Mouse (Mus musculus) heart, embryonic 14.5 days (tissue): ENCODE measurements around the gene Ganab. TPM values are rescaled to one million over a fixed set of nuclear protein-coding genes. Genes with fewer than 3 reads are reported as not detected.

Source experiments
- ATAC-seq: fragments of 200-750 bp; cut with Nextera tagmentation; 2 replicates; pipeline ENCODE4 v1.8.0; 2017; ENCODE audit warnings: low read depth, moderate TSS enrichment; ENCODE audit not compliant: insufficient number of reproducible peaks, insufficient read depth, low FRiP score
- H3K27ac ChIP-seq, 2 experiments: fragments of 200-500 bp in 1 of 2; fragments of 300-500 bp in 1 of 2; sonication (generic) in 1 of 2; replicated peaks in 1 of 2; 2 replicates each; pipeline ENCODE4 v1.5.1; 2012 to 2014; ENCODE audit warnings: low read depth in 2 of 2, low read length in 2 of 2, control low read depth in 1 of 2, mild to moderate bottlenecking in 1 of 2, mixed read lengths in 1 of 2; ENCODE audit not compliant: control insufficient read depth in 1 of 2, insufficient read depth in 1 of 2
- H3K27me3 ChIP-seq: fragments of 300-500 bp; sonication (generic); 2 replicates; pipeline ENCODE4 v1.6.1; 2014; ENCODE audit warnings: mild to moderate bottlenecking, low read length, control low read depth; ENCODE audit not compliant: control insufficient read depth, insufficient read depth
- H3K36me3 ChIP-seq: fragments of 300-500 bp; sonication (generic); 2 replicates; pipeline ENCODE4 v1.6.1; 2014; ENCODE audit warnings: mild to moderate bottlenecking, control low read depth, low read length, mixed read lengths; ENCODE audit not compliant: control insufficient read depth, insufficient read depth
- H3K4me1 ChIP-seq, 2 experiments: fragments of 200-500 bp in 1 of 2; fragments of 300-500 bp in 1 of 2; sonication (generic) in 1 of 2; 2 replicates each; pipeline ENCODE4 v1.6.1; 2012 to 2014; ENCODE audit warnings: low read length in 2 of 2, control low read depth in 1 of 2, mixed read lengths in 1 of 2; ENCODE audit not compliant: control insufficient read depth in 2 of 2, insufficient read depth in 2 of 2
- H3K4me2 ChIP-seq: fragments of 300-500 bp; sonication (generic); 2 replicates; pipeline ENCODE4 v1.6.1; 2014; ENCODE audit warnings: mild to moderate bottlenecking, low read length
- H3K4me3 ChIP-seq, 2 experiments: fragments of 200-500 bp in 1 of 2; fragments of 300-500 bp in 1 of 2; sonication (generic) in 1 of 2; 2 replicates each; pipeline ENCODE4 v1.5.1; 2012 to 2014; ENCODE audit warnings: low read length in 2 of 2, mild to moderate bottlenecking in 2 of 2, control low read depth in 1 of 2, low read depth in 1 of 2, moderate library complexity in 1 of 2; ENCODE audit not compliant: control insufficient read depth in 1 of 2, insufficient read depth in 1 of 2
- H3K9ac ChIP-seq: fragments of 300-500 bp; sonication (generic); 2 replicates; pipeline ENCODE4 v1.6.1; 2014; ENCODE audit warnings: mild to moderate bottlenecking, low read length
- H3K9me3 ChIP-seq: fragments of 300-500 bp; sonication (generic); 2 replicates; pipeline ENCODE4 v1.6.1; 2016; ENCODE audit warnings: low read length, control low read depth; ENCODE audit not compliant: control insufficient read depth
- WGBS: fragments of 180-500 bp; shearing (Covaris S2); extraction: QIAGEN DNeasy Blood & Tissue Kit; methylation state at CpG from one replicate; pipeline ENCODE4 v1.1.7; 2014; 5-methylcytosine and 5-hydroxymethylcytosine counted together
- polyA plus RNA-seq: library from polyadenylated mRNA; unstranded; fragments of >200 nt; fragmentation: Nextera tagmentation; extraction: Ambion mirVana; gene quantifications from 2 replicates; pipeline ENCODE4 v1.2.1, GENCODE M21; 2014

Gene Ganab
- polyA plus RNA-seq, 1 experiment from 2014 or later = 54.6 TPM

DNA sequence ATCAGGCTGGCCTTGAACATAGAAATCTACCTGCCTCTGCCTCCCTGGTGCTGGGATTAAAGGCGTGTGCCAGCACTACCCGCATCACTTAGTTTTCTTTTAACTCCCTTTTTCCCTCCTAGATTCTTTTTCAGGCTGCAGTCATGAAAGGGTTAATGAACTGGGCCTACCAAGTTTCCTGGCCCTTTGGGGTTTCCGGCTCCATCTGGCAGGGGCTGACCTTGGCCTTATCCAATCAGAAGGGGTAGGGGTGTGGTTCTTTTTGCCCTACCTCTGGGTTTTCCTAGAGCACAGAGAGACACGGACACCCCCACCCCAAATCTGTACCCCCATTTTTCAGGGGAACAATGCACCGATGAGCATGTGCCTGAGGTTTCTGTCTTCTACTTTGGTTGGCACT lies 46.9 kb downstream of the Ganab start:
- Histone ChIP-seq H3K9ac (peak overlapping the region; percentile 45; the same call in 1 of the 2 replicates), H3K9me3 (no peaks in the 10 kb centered on the region), H3K4me1 (peaks cover 12 to 37% of the 10 kb centered on the region in 2 experiments), H3K4me3 (peak overlapping the region; percentile 22 to 27), H3K4me2 (peak overlapping the region; percentile 79), H3K27me3 (no peaks in the 10 kb centered on the region), H3K27ac (peak overlapping the region; percentile 25 to 43; a peak in 2 of 4 replicates), H3K36me3 (peaks cover 63% of the 10 kb centered on the region)
- ATAC-seq = no peak
- WGBS = 31% methylated on average over 5 of the region's 5 CpGs

DNA sequence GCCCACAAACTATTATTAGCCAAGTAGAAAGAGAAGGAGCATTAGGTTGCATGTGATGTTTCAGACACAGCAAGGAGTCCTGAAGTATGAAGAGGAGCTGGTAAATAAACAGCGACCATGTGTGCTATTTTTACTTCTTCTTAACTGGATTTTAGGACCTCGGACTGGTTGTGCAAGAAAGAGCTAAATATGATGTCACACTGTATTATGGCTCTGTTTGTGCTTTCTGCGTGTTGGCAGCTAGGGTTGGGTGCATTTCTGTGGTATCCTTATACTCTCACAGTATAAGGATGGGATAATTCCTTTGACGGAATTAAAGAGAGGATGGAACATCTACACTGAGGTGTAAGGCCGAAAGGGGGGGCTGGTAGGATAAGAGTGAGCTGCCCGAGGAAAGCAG lies 47.4 kb downstream of the Ganab start:
- peaks cover 66% of the 10 kb centered on the region for H3K36me3 ChIP-seq
- no peak for ATAC-seq
- peak overlapping the region; percentile 79 for H3K4me2 ChIP-seq
- peaks cover 12 to 37% of the 10 kb centered on the region in 2 experiments for H3K4me1 ChIP-seq
- 70% methylated on average over 6 of the region's 6 CpGs for WGBS
- H3K9ac ChIP-seq = 0 out of 2 replicates have a peak overlapping the region, but pooled peaks have one; percentile 45
- H3K4me3 ChIP-seq = peak overlapping the region in 1 of 2 experiments; percentile 22; a peak in 2 of 4 replicates
- H3K27ac ChIP-seq = peak overlapping the region; percentile 25 to 43; a peak in 2 of 4 replicates
- H3K9me3 ChIP-seq = no peaks in the 10 kb centered on the region
- no peaks in the 10 kb centered on the region for H3K27me3 ChIP-seq

DNA sequence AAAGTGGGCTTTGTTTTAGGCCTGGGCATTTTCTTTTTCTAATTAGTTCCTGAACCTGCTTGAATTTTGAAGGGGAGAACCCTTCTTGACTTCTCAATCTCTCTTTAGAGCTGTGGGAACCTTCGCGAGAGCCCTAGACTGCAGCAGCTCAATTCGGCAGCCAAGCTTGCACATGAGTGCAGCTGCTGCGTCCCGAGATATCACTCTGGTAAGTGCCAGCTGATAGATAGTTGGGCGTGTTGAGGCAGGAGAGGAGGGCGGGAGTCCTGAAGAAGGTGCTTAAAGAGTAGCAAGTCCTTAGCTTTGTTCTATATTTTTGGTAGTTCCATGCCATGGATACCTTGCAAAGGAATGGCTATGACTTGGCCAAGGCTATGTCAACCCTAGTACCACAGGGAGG lies 49.1 kb downstream of the Ganab start:
- Histone ChIP-seq H3K4me3 (no peak overlapping the region), H3K9ac (no peak overlapping the region), H3K27me3 (no peaks in the 10 kb centered on the region), H3K4me2 (no peak overlapping the region), H3K36me3 (peaks cover 83% of the 10 kb centered on the region), H3K27ac (no peak overlapping the region), H3K4me1 (peaks cover 7 to 27% of the 10 kb centered on the region in 2 experiments), H3K9me3 (no peaks in the 10 kb centered on the region)
- 81% methylated on average over 7 of the region's 7 CpGs for WGBS
- no peak for ATAC-seq

DNA sequence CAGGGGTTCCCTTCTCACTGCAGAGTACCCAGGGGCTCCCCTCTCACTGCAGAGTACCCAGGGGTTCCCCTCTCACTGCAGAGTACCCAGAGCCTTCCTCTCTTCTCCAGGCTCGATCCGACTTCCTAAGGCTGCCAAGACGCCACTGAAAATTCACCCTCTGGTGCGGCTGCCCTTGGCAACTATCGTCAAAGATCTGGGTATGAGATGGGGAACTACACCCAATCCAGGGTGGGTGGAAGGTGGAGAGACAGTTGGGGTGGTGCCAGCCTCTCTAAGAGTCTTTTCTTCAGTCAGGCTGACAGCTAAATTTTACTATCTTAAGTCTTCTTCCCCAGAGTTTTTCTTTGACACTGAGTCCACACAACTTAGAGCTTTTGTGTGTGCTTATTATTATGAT lies 52.3 kb downstream of the Ganab start:
- Histone ChIP-seq H3K27me3 (no peaks in the 10 kb centered on the region), H3K4me2 (no peak overlapping the region), H3K9ac (no peak overlapping the region), H3K27ac (no peak overlapping the region), H3K9me3 (no peaks in the 10 kb centered on the region), H3K4me3 (no peak overlapping the region), H3K4me1 (peaks cover 0 to 18% of the 10 kb centered on the region in 2 experiments; a peak in 1 of 4 replicates), H3K36me3 (peaks cover 75% of the 10 kb centered on the region)
- ATAC-seq = no peak
- 90% methylated on average over 5 of the region's 5 CpGs for WGBS

DNA sequence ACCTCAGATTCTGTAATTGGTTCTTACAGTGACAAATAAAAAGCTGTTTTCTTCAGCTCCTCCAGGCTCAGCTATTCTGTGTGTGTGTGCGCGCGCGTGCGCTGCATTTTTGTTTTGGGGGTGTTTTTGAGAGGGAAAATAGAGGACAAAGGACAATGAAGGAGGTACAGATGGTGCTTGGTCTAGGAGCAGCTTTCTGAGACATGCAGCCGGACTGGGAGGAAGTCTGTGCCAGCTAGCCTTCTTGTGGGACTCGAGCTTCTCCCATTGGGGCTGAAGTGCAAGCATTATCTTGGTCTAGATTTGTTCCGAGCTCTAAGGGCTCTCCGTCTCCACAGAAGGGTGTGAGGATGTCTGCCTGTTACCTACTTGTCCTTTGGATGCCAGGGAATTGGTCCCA lies 54.4 kb downstream of the Ganab start:
- Histone ChIP-seq H3K27ac (no peak overlapping the region; a peak in 1 of 4 replicates), H3K4me1 (peaks cover 0 to 15% of the 10 kb centered on the region in 2 experiments; a peak in 1 of 4 replicates), H3K4me2 (no peak overlapping the region), H3K9ac (peak overlapping the region; percentile 69; the same call in 1 of the 2 replicates), H3K27me3 (no peaks in the 10 kb centered on the region), H3K4me3 (no peak overlapping the region; a peak in 1 of 4 replicates), H3K9me3 (no peaks in the 10 kb centered on the region), H3K36me3 (peaks cover 73% of the 10 kb centered on the region)
- WGBS = 85% methylated on average over 9 of the region's 9 CpGs
- ATAC-seq = no peak

DNA sequence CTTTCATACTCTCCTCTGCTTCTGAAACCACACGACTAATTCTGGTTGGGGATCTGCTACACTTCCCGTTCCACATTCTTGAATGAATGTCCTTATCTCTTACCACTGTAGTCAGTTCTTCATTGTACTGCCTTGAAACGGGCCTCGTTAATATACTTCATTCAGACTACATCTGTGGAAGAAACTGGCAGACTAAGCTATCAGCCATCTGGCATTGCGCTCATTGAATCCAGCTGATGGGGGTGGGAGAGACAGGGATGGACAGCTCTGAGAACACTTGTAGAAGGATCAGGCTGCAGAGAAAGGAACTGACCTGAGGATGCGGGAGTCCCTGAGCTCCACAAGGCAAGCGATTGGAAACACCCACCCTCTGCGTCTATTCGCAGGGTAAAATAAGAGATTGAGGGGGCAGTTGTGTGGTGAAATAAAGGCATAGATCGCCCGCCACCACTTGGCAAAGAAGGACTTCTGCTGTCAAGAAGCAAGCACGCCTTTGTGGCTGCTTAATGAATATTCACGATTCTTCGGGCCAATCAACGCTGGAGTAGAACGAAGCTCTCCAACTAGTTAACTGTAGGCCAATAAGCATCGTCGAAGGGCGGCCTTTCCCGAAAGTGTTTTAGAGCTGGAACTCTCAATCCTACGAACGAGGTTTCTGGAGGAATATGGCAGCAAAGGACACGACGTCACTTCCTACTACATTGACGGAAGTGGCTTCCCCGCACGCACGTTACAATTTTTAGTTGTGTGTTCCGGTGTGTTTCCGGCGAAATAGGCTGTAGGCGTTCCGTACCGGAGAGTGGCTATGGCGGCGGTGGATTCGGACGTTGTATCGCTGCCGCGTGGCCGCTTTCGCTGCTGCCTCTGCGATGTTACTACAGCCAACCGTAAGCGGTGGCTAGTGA lies 55.5 kb downstream of the Ganab start, which contains the start of gene Tut1:
TSS of gene Tut1 (plus strand) at position 713 of the 905 bp plus-strand sequence.
- 1% methylated on average over 46 of the region's 46 CpGs for WGBS
- Histone ChIP-seq H3K36me3 (peaks cover 69% of the 10 kb centered on the region), H3K4me1 (peaks cover 0 to 15% of the 10 kb centered on the region in 2 experiments; a peak in 1 of 4 replicates), H3K9me3 (no peaks in the 10 kb centered on the region), H3K4me2 (peak within 1 kb of the TSS; percentile 82), H3K9ac (peak within 1 kb of the TSS; percentile 72), H3K27me3 (no peaks in the 10 kb centered on the region), H3K4me3 (peak within 1 kb of the TSS; percentile 65 to 71), H3K27ac (peak within 1 kb of the TSS; percentile 54 to 60)
- ATAC-seq = peak; percentile 87

DNA sequence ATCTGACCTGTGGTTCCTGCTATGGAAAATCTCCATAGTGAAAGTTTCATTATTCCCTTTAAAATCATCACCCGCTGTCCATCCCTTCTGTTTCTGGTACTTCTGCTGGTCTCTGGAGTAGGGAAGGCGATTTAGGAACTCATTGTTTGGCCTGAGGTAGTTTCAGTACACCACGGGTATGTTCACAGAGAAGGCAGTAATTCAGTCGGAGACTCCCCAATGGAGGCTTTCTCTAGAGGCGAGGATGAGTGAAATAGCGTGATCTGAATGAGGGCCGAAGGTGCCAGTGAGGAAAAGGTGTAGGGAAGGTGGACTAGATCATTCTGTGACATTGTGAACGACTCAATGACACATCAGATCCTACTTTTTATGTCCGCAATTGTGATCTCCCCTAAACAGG lies 56.3 kb downstream of the Ganab start:
- H3K9ac ChIP-seq = peak overlapping the region; percentile 72
- no peaks in the 10 kb centered on the region for H3K9me3 ChIP-seq
- peak overlapping the region; percentile 54 to 60; a peak in 2 of 4 replicates for H3K27ac ChIP-seq
- peak overlapping the region; percentile 82 for H3K4me2 ChIP-seq
- no peaks in the 10 kb centered on the region for H3K27me3 ChIP-seq
- no peak for ATAC-seq
- H3K4me3 ChIP-seq = peak overlapping the region; percentile 65 to 71
- H3K36me3 ChIP-seq = peaks cover 67% of the 10 kb centered on the region
- 8% methylated on average over 9 of the region's 9 CpGs for WGBS
- H3K4me1 ChIP-seq = peaks cover 0 to 15% of the 10 kb centered on the region in 2 experiments; a peak in 1 of 4 replicates
